Mouse (Mus musculus) G1E (cell line): ENCODE data around the gene Cdh24. TPM values are rescaled to one million over a fixed set of nuclear protein-coding genes. Genes with fewer than 3 reads are reported as not detected.

Source experiments
- ATAC-seq: 2 replicates; pipeline ENCODE4 v1.8.0; 2016; ENCODE audit warnings: mild to moderate bottlenecking; ENCODE audit not compliant: insufficient number of reproducible peaks, poor library complexity, low FRiP score, severe bottlenecking; ENCODE audit errors: extremely low read depth
- DNase-seq: peaks from one replicate; pipeline ENCODE4 v3.0.0; 2012; ENCODE audit warnings: low spot score
- H3K27me3 ChIP-seq: 2 replicates; pipeline ENCODE4 v1.6.1; 2012; ENCODE audit warnings: mild to moderate bottlenecking, low read length, inconsistent platforms; ENCODE audit not compliant: insufficient read depth
- H3K36me3 ChIP-seq: replicated peaks from 2 replicates; pipeline ENCODE3; 2012; ENCODE audit warnings: mild to moderate bottlenecking, inconsistent platforms
- H3K4me1 ChIP-seq: 2 replicates; pipeline ENCODE4 v1.6.1; 2012; ENCODE audit warnings: low read depth, low read length, inconsistent platforms, mixed read lengths; ENCODE audit not compliant: insufficient read depth
- H3K4me3 ChIP-seq: 2 replicates; pipeline ENCODE4 v1.5.1; 2012; ENCODE audit warnings: low read depth, mild to moderate bottlenecking, inconsistent platforms, low read length, moderate library complexity, mixed read lengths
- H3K9me3 ChIP-seq: replicated peaks from 2 replicates; pipeline ENCODE4 v1.6.1; 2012; ENCODE audit warnings: inconsistent platforms
- CTCF ChIP-seq: IDR thresholded peaks from 2 replicates; pipeline ENCODE4 v1.5.1; 2012; ENCODE audit warnings: low read depth, low read length, inconsistent platforms, mixed read lengths
- GATA1 ChIP-seq: IDR thresholded peaks from 2 replicates; pipeline ENCODE4 v1.6.1; 2012; ENCODE audit warnings: borderline replicate concordance, low read length, inconsistent platforms, mixed read lengths
- GATA2 ChIP-seq: IDR thresholded peaks from 2 replicates; pipeline ENCODE4 v1.6.1; 2012; ENCODE audit warnings: low read depth, low read length, inconsistent platforms, borderline replicate concordance
- POLR2AphosphoS5 ChIP-seq: IDR thresholded peaks from 2 replicates; pipeline ENCODE4 v1.6.1; 2012; ENCODE audit warnings: low read depth, low read length, inconsistent platforms; ENCODE audit not compliant: insufficient replicate concordance
- TAL1 ChIP-seq: conservative IDR thresholded peaks from 2 replicates; pipeline ENCODE4 v1.6.1; 2012; ENCODE audit warnings: low read depth, low read length, inconsistent platforms, mixed read lengths
- polyA plus RNA-seq: library from polyadenylated mRNA; stranded (reverse); fragments of >175 nt; gene quantifications from 2 replicates; pipeline ENCODE4 v1.2.3, GENCODE M21; 2012
- total RNA-seq, 2 experiments: library from RNA; stranded (forward) in 1 of 2; stranded (reverse) in 1 of 2; fragments of 200-1000 nt in 1 of 2; fragments of >200 nt in 1 of 2; fragmentation: Nextera tagmentation in 1 of 2; gene quantifications; 2 replicates each; pipeline ENCODE4 v1.2.3; 2014 to 2017

Cdh24 gene
- total and polyA plus RNA-seq, 3 experiments = 0.11 to 1.8 (median 0.68) TPM

DNA sequence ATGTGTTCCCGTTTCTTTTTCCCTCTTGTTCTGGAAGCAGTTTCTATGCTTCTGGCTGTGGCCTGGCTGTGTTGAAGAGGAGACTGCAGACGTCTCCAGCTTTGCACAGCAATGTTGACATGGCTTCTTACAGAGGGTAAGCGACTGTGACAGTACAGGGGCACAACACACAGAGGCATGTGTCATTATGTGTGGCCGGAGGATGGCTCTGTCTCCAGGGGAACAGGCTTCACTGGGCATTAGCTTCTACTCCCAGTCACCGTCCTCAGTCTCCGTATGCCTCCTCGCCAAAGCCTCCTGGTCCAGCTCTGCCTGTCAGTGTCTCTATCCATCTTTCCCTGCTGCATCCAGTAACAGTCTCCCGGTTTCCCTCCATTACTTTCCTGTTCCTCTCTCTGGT, 33.9 kb downstream of the Cdh24 start:
- ATAC-seq = no peak
- Histone ChIP-seq H3K27me3 (no peaks in the 10 kb centered on the region), H3K36me3 (peaks cover 25% of the 10 kb centered on the region), H3K4me3 (no peak overlapping the region), H3K4me1 (peaks cover 40% of the 10 kb centered on the region), H3K9me3 (no peaks in the 10 kb centered on the region)
- TF ChIP-seq TAL1 = no peak
- TF ChIP-seq CTCF = no peak
- DNase-seq = no peak

DNA sequence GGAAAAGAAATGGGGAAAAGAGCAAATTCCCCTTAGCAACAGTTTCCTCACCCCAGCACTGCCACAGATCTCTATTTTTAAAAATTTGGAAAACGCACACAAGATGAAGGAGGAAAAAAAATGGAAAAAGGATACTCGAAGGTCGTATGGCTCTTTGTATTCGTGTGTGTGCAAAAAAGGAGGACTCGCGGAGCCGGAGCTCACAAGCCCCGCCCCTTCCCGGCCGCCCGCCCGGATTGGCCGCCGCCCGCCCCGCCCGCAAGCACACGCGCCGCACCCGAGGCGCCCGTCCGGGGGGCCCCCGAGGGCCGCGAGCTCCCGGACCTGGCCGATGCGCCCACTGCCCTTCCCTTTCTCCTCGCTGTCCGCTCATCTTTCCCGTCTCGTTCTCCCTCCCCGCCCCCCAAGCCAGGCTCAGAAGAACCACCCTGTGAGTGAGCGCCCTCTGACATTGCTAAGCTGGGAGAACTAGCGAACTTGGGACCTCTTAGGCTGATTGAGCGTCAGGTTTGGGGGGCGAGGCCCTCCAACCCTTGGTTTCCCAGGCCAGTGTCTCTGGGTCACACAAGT, 35.3 kb downstream of the Cdh24 start, which contains the start of gene 4931414P19Rik:
Gene 4931414P19Rik, minus strand, starts transcription at position 242 of the 570 bp plus-strand sequence.
- Histone ChIP-seq H3K4me1 (peaks cover 47% of the 10 kb centered on the region), H3K36me3 (peaks cover 11% of the 10 kb centered on the region), H3K9me3 (no peaks in the 10 kb centered on the region), H3K4me3 (peak within 1 kb of the TSS; percentile 66), H3K27me3 (no peaks in the 10 kb centered on the region)
- DNase-seq = peak; percentile 81
- no peak for ATAC-seq
- TF ChIP-seq GATA2 = no peak
- TF ChIP-seq TAL1 = no peak
- TF ChIP-seq POLR2AphosphoS5 = no peak
- TF ChIP-seq CTCF = no peak
- TF ChIP-seq GATA1 = no peak

DNA sequence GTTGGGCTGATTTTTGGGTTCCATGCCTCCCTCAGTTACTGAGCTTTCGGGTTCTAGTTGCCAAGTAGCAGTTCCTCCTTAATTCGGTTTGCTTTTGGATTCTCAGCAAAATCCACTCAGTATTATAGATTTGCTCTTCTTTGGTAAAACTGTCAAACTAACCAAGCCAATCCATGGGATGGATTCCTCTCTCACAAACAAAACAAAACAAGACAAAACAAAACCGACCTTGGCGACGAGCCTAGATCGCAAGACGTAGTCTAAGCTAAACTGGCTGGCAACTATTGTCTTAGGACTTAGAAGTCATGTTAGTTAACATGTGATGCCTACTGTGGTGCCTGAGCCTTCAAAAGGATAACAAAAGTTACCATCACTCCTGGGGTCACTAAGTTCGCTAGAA, 37.5 kb downstream of the Cdh24 start:
- Histone ChIP-seq H3K36me3 (peaks cover 5% of the 10 kb centered on the region), H3K4me1 (peaks cover 45% of the 10 kb centered on the region), H3K4me3 (peak overlapping the region; percentile 76), H3K27me3 (no peaks in the 10 kb centered on the region), H3K9me3 (no peaks in the 10 kb centered on the region)
- TF ChIP-seq GATA1 = no peak
- TF ChIP-seq GATA2 = no peak
- TF ChIP-seq CTCF = no peak
- TF ChIP-seq TAL1 = no peak
- TF ChIP-seq POLR2AphosphoS5 = no peak
- no peak for ATAC-seq
- DNase-seq = no peak

DNA sequence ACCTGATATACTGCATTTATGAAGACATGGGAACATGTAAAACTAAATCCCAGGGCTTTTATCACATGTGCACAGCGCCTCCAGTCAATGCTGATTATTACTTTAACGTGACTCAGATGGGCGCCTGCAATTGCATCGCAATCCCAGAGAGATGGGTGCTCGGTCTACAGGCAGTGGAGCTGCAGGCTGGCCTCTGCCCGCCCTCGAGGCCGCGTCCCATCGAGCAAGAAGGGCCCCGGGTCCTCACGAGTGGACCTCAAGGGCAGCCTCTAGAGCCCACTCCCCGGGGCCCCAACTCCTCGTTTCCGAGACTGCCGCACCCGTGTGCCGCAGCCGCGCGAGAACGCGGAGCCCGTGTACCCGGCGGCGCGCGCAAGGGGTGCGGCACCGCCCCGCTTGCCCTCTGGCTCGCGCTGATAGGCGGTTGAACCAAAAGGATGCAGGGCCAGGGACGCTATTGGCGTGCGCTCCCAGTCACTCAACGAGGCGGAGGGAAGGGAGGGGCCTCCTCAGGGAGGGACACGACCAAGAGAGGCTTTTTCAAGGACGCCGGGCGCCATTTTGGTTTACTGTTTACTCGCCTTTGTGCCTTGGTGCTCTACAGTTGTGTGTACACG, 38.0 kb downstream of the Cdh24 start:
- Histone ChIP-seq H3K9me3 (no peaks in the 10 kb centered on the region), H3K36me3 (peaks cover 5% of the 10 kb centered on the region), H3K4me3 (peak overlapping the region; percentile 76), H3K4me1 (peaks cover 45% of the 10 kb centered on the region), H3K27me3 (no peaks in the 10 kb centered on the region)
- TF ChIP-seq TAL1 = no peak
- no peak for TF ChIP-seq CTCF
- no peak for TF ChIP-seq GATA1
- no peak for TF ChIP-seq POLR2AphosphoS5
- TF ChIP-seq GATA2 = no peak
- ATAC-seq (peak; percentile 96), DNase-seq (peak; percentile 97)

DNA sequence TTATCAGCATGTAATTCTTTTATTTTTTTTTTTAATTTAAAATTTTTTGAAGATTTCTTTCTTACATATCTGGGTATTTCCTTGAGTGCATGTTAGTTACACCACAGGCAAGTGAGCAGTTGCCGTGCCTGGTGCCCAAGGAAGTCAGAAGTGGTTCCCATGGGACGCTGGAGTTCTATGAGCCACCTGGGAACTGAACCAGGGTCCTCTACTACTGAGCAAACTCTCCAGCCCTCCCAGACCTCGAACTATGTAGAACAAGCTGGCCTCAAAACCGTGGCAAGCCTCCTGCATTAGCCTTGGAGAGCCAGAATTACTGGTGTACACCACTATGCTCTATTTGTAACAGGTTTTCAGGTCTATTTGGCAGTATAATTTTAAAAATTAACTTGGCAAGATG, 38.6 kb downstream of the Cdh24 start:
- no peaks in the 10 kb centered on the region for H3K27me3 ChIP-seq
- no peak for TF ChIP-seq GATA1
- no peak for TF ChIP-seq GATA2
- TF ChIP-seq TAL1 = no peak
- TF ChIP-seq POLR2AphosphoS5 = no peak
- TF ChIP-seq CTCF = no peak
- peaks cover 42% of the 10 kb centered on the region for H3K4me1 ChIP-seq
- peak overlapping the region; percentile 76; the same call in 1 of the 2 replicates for H3K4me3 ChIP-seq
- DNase-seq (no peak), ATAC-seq (no peak)
- peaks cover 6% of the 10 kb centered on the region for H3K36me3 ChIP-seq
- H3K9me3 ChIP-seq = no peaks in the 10 kb centered on the region

DNA sequence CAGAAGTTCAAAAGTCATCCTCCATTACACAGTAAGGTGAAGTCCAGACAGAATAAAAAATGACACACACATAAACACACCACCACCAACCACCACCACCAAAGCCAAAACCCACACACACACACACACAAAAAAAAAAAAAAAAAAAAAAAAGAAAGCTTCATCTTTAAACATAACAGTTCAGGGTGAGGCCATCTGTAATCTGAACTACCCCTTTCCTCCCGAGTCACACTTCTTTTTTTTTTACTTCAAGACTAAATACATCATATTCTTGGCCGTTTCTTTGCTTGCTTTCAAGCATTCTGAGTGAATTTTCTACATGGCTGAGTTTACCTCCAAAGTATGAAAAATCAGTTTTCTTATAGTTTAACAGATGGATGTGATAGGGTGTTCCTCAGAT, 39.6 kb downstream of the Cdh24 start:
- H3K4me1 ChIP-seq = peaks cover 38% of the 10 kb centered on the region
- H3K9me3 ChIP-seq = no peaks in the 10 kb centered on the region
- H3K36me3 ChIP-seq = peaks cover 6% of the 10 kb centered on the region
- no peak overlapping the region for H3K4me3 ChIP-seq
- no peak for DNase-seq
- no peak for ATAC-seq
- TF ChIP-seq POLR2AphosphoS5 (no peak), GATA1 (no peak), TAL1 (no peak), CTCF (no peak), GATA2 (no peak)
- H3K27me3 ChIP-seq = no peaks in the 10 kb centered on the region

DNA sequence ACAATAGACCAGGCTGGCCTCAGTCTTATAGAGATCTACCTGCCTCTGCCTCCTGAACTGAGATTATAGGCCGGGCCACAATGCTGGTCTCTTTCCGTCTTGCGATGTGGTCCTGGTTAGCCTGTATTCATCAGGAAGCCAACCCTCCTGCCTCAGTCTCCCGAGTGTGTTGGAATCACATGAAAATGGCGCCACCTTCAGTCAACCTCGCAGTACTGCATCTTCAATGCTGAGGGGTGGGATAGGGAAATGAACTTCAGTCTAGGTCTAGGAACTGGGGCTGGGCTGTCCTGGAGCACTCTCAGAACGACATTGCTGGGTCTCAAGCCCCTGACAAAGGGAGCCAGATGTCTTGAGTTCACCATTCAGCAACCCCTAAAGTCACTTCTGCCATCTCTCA, 44.1 kb downstream of the Cdh24 start:
- H3K4me1 ChIP-seq = peaks cover 11% of the 10 kb centered on the region
- H3K4me3 ChIP-seq = no peak overlapping the region
- TF ChIP-seq GATA2 (no peak), POLR2AphosphoS5 (no peak), GATA1 (no peak), TAL1 (no peak), CTCF (no peak)
- H3K9me3 ChIP-seq = no peaks in the 10 kb centered on the region
- no peaks in the 10 kb centered on the region for H3K27me3 ChIP-seq
- ATAC-seq = no peak
- H3K36me3 ChIP-seq = peaks cover 32% of the 10 kb centered on the region
- no peak for DNase-seq
